Mouse (Mus musculus) leukemia stem cell, adult 10-12 weeks (primary cell): Measurements from ENCODE around the gene Xiap. TPM values are rescaled to one million over a fixed set of nuclear protein-coding genes. Genes with fewer than 3 reads are reported as not detected.

Experiments
- polyA plus RNA-seq: library from polyadenylated mRNA; stranded (reverse); fragments of >175 nt; gene quantifications from 2 replicates; pipeline ENCODE4 v1.2.3, GENCODE M21; 2012; ENCODE audit warnings: low replicate concordance

Xiap gene
- polyA plus RNA-seq, result 46.7 and 57.6 TPM in 2 replicates

GRCm38 (mm10) chrX:42059282-42060068, at the start of gene Xiap:
Gene Xiap (plus strand): TSS chrX:42059679.

GRCm38 (mm10) chrX:42148788-42149556, 89.5 kb downstream of the Xiap start, which contains the start of gene Stag2:
Gene Stag2 (plus strand): TSS chrX:42149317.

Other genes with a start within 250 kb of the Xiap start
- gene Thoc2, start 139.0 kb upstream of the Xiap start, polyA plus RNA-seq, result 1.1 and 4.4 TPM in 2 replicates
- gene Stag2, start 89.6 kb downstream of the Xiap start, polyA plus RNA-seq, result 4.3 and 8.5 TPM in 2 replicates